Mouse (Mus musculus) monocyte, adult 2 months (primary cell): ENCODE results near the gene Fndc7.
"Not testable (repeated sequence)": the region's sequence is repeated elsewhere in the genome, so short reads cannot be mapped to it uniquely, and the experiment has no call there.

Source experiments
- DNase-seq, 2 experiments: peaks; one replicate each; pipeline ENCODE4 v3.0.0; 2022; ENCODE audit warnings: low spot score in 2 of 2, low read depth in 1 of 2

Gene Fndc7

GRCm38 (mm10) chr3:108892080-108892479, 2.3 kb upstream of the Fndc7 start:
- no peak for DNase-seq

DNA sequence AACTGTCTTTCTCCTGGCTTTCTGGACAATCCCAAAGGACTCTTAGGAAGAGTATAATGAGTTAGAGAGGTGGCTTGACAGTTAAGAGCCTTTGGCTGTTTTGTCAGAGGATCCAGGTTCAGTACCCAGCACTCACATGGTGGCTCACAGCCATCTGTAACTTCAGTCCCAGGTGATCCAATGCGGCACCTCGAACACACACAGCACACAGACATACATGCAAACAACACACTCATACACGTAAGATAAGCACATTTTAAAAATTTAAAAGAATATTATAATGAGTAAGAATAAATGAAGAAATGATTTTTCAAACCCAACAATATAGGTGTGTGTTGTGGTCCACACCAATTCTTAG, 2.2 kb downstream of the Fndc7 start:
- DNase-seq = no peak

DNA sequence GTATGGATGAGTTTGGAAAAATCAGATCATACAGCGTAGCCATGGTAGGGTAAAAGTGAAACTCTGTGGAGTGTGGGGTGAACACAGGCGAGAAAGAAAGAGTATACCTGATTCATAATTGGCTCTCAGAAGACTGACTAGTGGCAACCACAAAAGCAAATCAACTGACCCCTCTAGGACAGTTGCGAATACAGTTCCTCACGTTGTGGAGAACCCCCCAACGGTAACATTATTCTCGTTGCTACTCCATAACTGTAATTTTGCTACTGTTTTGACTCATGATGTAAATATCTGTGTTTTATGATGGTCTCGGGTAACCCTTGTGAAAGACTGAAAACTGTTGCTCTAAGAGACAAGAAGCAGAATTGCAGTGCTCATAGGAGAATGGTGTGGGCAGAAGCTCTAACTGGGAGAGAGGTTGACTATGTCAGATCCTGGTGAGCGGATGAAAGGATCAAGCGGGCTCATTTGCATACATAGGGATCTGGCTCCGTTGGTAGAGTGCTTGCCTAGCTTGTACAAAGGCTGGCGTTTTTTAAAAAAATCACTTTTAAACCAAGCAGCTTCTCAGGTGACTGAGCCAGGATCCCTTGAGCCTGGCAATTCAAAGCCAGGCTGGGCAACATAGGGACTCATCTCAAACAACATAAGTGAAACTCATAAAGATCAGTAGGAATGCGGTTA, 2.7 kb downstream of the Fndc7 start:
- DNase-seq = no peak

GRCm38 (mm10) chr3:108885686-108886530, 3.9 kb downstream of the Fndc7 start:
- DNase-seq = no peak

- DNase-seq = no peak
These were observed 5.0 kb downstream of the Fndc7 start for GRCm38 (mm10) chr3:108884706-108885289.

DNA sequence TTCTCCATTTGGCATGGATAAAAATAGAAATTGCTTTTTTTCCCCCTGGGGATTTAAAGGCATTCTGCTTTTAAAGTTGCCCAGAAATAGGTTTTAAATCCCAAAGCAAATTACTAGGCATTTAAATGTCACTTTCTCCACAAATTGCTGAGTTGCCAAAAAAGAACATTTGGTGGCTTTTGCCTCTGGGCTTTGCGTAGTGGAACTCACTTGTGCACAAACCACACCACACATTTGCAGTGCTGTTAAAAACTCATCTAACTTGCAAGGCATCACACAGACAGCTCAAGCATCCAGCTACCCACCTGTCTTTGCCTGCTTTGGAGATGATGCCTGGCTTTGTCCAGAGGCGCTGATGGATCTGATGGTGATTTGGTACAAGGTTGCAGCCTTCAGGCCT, 6.7 kb downstream of the Fndc7 start:
- DNase-seq = no peak

DNA sequence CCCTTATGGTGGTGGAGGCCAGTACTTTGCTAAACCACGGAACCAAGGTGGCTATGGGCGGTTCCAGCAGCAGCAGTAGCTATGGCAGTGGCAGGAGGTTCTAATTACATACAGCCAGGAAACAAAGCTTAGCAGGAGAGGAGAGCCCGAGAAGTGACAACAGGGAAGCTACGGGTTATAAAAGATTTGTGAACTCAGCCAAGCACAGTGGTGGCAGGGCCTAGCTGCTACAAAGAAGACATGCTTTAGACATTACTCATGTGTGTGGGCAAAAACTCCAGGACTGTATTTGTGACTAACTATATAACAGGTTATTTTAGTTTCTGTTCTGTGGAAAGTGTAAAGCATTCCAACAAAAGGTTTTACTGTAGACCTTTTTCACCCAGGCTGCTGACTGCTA, 7.9 kb downstream of the Fndc7 start:
- DNase-seq = not testable (repeated sequence)

DNA sequence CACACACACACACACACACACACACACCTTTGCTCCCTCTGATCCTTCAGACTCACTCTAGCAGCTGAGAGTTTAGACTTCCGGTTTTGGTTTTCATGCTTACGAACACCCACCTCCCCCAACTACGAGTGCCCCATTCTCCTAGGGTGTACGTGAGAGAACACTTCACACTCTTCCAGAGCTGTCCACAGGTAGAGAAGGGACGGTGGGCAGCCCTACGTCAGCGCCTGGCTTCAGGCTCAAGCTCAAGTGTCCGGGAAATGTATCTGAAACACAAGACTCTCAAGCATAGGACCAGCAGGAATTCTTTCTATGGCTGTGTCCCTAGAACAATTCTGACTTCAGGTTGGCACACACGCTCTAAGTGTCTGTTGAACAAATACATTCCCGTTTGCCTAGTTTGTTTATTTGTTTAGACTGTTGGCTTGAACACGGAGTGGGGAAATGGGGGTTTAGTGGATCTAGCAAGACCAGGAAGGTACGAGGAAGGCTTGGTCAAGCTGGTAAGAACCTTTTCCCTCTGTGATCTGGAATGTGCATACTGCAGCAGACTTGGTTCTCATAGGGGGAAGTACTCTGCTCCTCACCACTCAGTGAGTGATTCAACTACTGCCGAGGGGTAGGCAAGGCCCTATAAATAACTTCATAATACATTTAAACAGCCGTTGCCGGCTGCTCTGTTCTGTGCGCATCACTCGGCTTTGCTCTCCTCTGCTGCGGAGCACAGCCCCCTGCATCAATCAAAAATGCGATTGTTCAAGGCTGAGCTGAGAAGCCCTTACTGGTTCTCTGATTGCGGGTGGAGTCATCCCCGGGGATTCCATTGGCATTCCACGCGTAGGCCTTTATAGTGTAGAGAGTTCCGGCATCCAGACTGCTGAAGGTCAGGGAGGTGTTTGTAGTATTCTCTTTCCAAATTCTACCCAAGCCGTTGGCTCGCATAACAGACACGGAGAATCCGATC, 9.0 kb downstream of the Fndc7 start:
- no peak for DNase-seq

DNA sequence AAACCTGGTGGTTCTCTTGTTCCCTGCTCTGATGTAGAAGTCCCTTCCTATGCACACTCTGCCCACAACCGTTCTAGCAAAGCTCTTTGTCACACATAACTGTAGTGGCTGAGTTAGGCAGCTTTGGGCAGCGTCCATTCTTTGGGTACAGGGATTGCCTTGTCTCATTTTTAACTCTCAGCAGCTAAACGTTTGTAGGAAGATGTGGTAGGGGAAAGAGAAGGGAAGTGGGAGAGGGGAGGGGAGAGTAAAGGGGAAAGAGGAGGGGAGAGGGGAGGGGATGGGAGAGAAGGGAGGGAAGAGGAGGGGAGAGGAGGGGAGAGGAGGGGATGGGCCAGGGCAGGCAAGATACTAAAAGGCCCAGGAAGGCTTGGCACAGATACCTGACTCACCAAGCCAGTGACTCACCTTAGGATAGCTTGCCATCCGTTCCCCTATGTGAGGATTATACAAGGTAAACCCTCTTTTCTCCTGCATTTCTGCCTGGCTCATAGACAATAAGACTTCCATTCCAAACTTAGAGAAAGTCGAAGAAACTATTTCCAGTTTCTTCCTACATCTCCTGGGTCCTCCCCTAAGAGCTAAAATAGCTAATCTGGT, 9.9 kb downstream of the Fndc7 start:
- DNase-seq = no peak

DNA sequence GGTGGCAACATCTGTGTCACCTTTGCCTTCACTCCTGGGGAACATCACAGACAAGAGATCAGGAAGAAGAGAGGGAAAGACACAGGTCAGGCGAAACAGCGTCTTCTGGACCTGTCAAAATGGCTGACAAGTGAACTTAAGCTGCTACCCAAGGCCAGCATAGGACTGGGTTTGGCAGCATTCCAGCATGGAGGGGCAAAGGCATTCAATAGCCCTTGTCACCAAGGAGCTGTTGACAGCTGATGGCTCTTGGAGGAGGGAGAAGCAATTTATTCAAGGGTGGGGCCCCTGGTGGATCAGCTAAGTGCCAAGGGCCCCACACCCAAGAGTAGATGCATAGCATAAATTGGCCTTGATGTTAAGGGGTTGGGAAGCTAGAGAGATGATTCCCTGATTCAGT, 10.7 kb downstream of the Fndc7 start:
- no peak for DNase-seq

- DNase-seq = no peak
These were observed 19.2 kb downstream of the Fndc7 start for GRCm38 (mm10) chr3:108870631-108871030.

DNA sequence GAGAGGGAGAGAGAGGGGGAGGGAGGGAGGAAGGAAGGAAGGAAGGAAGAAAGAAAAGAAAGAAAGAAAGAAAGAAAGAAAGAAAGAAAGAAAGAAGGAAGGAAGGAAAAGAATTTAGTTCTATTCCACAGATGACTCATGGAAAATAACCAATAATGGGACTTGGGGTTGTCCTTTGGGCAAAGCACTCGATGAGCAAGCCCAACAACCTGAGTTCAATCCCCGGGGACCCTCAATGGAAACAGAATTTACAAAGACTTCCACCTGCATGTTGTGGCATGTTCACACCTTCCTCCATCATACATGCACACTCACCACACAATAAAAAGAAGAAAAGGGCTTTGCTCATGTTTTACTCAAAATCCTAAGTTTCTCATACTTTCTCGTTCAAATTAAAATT, 22.4 kb downstream of the Fndc7 start:
- no peak for DNase-seq

GRCm38 (mm10) chr3:108865676-108866075, 24.1 kb downstream of the Fndc7 start:
- DNase-seq = no peak

- no peak for DNase-seq
These were observed 24.7 kb downstream of the Fndc7 start for GRCm38 (mm10) chr3:108865129-108865528.

DNA sequence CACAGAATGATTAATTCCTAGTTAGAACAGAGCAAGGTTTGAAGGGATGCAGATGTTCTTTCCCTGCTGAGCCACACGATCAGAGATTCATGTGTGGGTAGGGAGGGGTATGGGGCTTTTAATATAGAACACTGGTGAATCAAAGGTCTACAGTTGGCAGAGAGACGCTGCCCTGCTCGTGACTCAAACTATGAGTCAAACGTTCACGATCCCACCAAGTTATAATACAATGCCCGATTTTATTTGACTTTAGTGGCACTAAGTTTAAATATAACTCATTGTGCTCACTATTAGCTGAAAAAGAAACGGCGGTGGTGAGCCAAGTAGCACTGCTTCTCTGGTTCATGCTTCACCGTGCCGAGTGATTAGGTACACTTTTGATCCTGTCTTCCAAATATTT, 26.7 kb downstream of the Fndc7 start:
- no peak for DNase-seq

GRCm38 (mm10) chr3:108862282-108862681, 27.5 kb downstream of the Fndc7 start:
- DNase-seq = not testable (repeated sequence)

DNA sequence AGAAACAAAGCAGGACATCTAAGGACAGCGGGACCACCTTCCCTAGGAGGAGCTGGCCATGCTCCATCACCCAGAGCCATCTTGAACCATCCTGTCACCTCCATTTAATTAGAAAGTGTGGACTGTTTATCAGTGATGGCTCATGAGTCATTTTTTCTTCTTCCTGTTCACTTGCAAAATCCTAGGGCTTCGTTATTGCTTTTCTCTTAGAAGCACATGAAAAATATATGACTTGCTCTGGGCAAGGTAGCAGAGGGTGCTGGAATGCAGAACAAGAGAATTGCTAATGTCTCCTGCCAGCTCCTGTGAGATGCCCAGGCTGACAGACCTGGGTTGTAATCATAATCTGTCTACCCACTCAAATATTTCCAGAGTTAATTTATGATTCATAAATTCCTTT, 29.0 kb downstream of the Fndc7 start:
- DNase-seq = no peak

GRCm38 (mm10) chr3:108858231-108858770, 31.5 kb downstream of the Fndc7 start:
- DNase-seq = no peak

DNA sequence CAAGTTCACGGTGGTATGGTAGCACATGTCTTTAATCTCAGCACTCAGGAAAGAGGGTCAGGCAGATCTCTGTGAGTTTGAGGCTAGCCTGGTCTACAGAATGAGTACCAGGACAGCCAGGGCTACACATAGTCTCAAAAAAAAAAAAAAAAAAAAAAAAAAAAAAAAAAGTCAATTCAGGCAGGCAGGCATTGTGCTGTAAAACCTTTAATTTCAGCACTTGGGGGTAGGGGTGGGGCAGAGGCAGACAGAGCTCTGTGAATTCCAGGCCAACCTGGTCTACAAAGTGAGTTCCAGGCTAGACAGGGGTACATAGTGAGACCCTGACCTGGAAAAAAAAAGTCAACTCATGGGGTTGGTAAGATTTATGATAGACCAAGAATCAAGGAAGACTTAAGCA, 32.1 kb downstream of the Fndc7 start:
- no peak for DNase-seq

DNA sequence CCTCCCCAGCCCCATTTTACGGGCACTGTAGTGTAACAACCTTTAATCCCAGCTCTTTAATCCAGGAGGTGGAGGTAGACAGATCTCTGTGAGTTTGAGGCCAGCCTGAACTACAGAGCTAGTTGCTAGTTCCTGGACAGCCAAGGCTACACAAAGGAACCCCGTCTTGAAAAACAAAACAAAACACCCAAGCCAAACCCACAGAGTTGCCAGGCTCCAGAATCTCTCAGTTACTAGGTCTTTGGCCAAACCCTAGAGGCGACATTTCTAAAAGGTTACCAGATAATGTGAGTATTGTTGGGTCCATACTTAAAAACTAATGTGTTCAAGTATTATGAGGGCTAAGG, 32.7 kb downstream of the Fndc7 start:
- no peak for DNase-seq
